Mouse (Mus musculus) hindbrain, embryonic 15.5 days (tissue): ENCODE results near the gene Gabarap. TPM values are rescaled to one million over a fixed set of nuclear protein-coding genes. Genes with fewer than 3 reads are reported as not detected.

ENCODE experiments used
- microRNA counts: library from miRNA; unstranded; fragments of <30 nt; microRNA quantifications from one replicate; lab custom pipeline; 2016
- microRNA-seq: library from miRNA; unstranded; fragments of <30 nt; microRNA quantifications from one replicate; pipeline ENCODE4, GENCODE M21; 2016
- polyA plus RNA-seq: library from polyadenylated mRNA; unstranded; fragments of >200 nt; fragmentation: Nextera tagmentation; extraction: Ambion mirVana; gene quantifications from 2 replicates; pipeline ENCODE4 v1.2.1, GENCODE M21; 2015

The Gabarap gene
- polyA plus RNA-seq, 1 experiment from 2014 or later, result 571 TPM

MicroRNA genes within 50 kb of the gene (microRNA counts, 519-probe panel; counts per million panel counts)
- microRNA mmu-miR-324-3p (lab: Ali Mortazavi, UCI) (not detected), microRNA mmu-miR-324-5p (lab: Ali Mortazavi, UCI) (3,066 counts per million, percentile 60 among the panel's probes with 10 or more counts)

Small RNA genes lying within 50 kb of the gene (microRNA-seq; reads per million reads assigned to microRNA genes)
- gene Gm44349 (not detected), gene Mir324 (3,205 reads per million, percentile 87 among the genes with 10 or more reads in this experiment)

Other genes starting within 250 kb of the Gabarap start
- gene Polr2a, start 232.5 kb upstream of the Gabarap start, polyA plus RNA-seq, result 15.6 and 16.6 TPM in 2 replicates
- 0.51 and 0.66 TPM in 2 replicates for gene Slc35g3, start 229.2 kb upstream of the Gabarap start, polyA plus RNA-seq
- gene Zbtb4, start 225.2 kb upstream of the Gabarap start, polyA plus RNA-seq, result 5.2 and 5.3 TPM in 2 replicates
- gene Chrnb1, start 195.2 kb upstream of the Gabarap start, polyA plus RNA-seq, result 1.2 and 2.2 TPM in 2 replicates
- gene Fgf11, start 189.3 kb upstream of the Gabarap start, polyA plus RNA-seq, result 5.7 and 7.1 TPM in 2 replicates
- gene Tmem102, start 185.5 kb upstream of the Gabarap start, polyA plus RNA-seq, result 1.1 and 2.0 TPM in 2 replicates
- not detected in 2 replicates for gene Gm39566, start 175.8 kb upstream of the Gabarap start, polyA plus RNA-seq
- not detected in 2 replicates for gene Spem2, start 172.7 kb upstream of the Gabarap start, polyA plus RNA-seq
- 0.21 and 0.34 TPM in 2 replicates for gene Spem1, start 169.0 kb upstream of the Gabarap start, polyA plus RNA-seq
- gene Nlgn2, start 153.4 kb upstream of the Gabarap start, polyA plus RNA-seq, result 20.9 and 21.0 TPM in 2 replicates
- 375 and 391 TPM in 2 replicates for gene Tmem256, start 152.6 kb upstream of the Gabarap start, polyA plus RNA-seq
- gene Plscr3, start 144.8 kb upstream of the Gabarap start, polyA plus RNA-seq, result 46.0 and 47.5 TPM in 2 replicates
- gene Tnk1, start 132.4 kb upstream of the Gabarap start, polyA plus RNA-seq, result 0.10 and 0.12 TPM in 2 replicates
- not detected in 2 replicates for gene Tmem95, start 113.1 kb upstream of the Gabarap start, polyA plus RNA-seq
- gene Kctd11, start 109.7 kb upstream of the Gabarap start, polyA plus RNA-seq, result 2.0 and 2.4 TPM in 2 replicates
- 0.52 and 0.58 TPM in 2 replicates for gene Acap1, start 95.6 kb upstream of the Gabarap start, polyA plus RNA-seq
- 8.8 TPM in 2 replicates for gene 2810408A11Rik, start 90.2 kb upstream of the Gabarap start, polyA plus RNA-seq
- 16.6 and 19.9 TPM in 2 replicates for gene Neurl4, start 90.1 kb upstream of the Gabarap start, polyA plus RNA-seq
- 68.4 and 69.9 TPM in 2 replicates for gene Gps2, start 77.3 kb upstream of the Gabarap start, polyA plus RNA-seq
- gene Eif5a, start 69.2 kb upstream of the Gabarap start, polyA plus RNA-seq, result 1,083 and 1,119 TPM in 2 replicates
- 6.7 and 6.8 TPM in 2 replicates for gene Ybx2, start 55.3 kb upstream of the Gabarap start, polyA plus RNA-seq
- 3.4 and 4.1 TPM in 2 replicates for gene Slc2a4, start 43.0 kb upstream of the Gabarap start, polyA plus RNA-seq
- gene Cldn7, start 26.4 kb upstream of the Gabarap start, polyA plus RNA-seq, result 0.34 and 1.0 TPM in 2 replicates
- 23.5 and 27.1 TPM in 2 replicates for gene Ctdnep1, start 10.0 kb upstream of the Gabarap start, polyA plus RNA-seq
- 163 and 174 TPM in 2 replicates for gene Elp5, start 8.6 kb upstream of the Gabarap start, polyA plus RNA-seq
- gene Phf23, start 4.6 kb downstream of the Gabarap start, polyA plus RNA-seq, result 56.1 and 62.2 TPM in 2 replicates
- gene Dvl2, start 9.5 kb downstream of the Gabarap start, polyA plus RNA-seq, result 26.4 and 28.7 TPM in 2 replicates
- 58.0 and 62.2 TPM in 2 replicates for gene Acadvl, start 24.3 kb downstream of the Gabarap start, polyA plus RNA-seq
- gene Dlg4, start 25.8 kb downstream of the Gabarap start, polyA plus RNA-seq, result 23.8 and 24.1 TPM in 2 replicates
- gene Asgr1, start 62.9 kb downstream of the Gabarap start, polyA plus RNA-seq, result 2.8 and 4.7 TPM in 2 replicates
- gene Asgr2, start 101.5 kb downstream of the Gabarap start, polyA plus RNA-seq, result not detected in 2 replicates
- gene Mgl2, start 139.2 kb downstream of the Gabarap start, polyA plus RNA-seq, result 1.4 and 1.6 TPM in 2 replicates
- gene Clec10a, start 165.1 kb downstream of the Gabarap start, polyA plus RNA-seq, result 0.64 and 1.3 TPM in 2 replicates
- 7.6 and 8.1 TPM in 2 replicates for gene Slc16a11, start 221.6 kb downstream of the Gabarap start, polyA plus RNA-seq
- gene Slc16a13, start 229.9 kb downstream of the Gabarap start, polyA plus RNA-seq, result 14.3 and 16.5 TPM in 2 replicates
- gene Bcl6b, start 238.7 kb downstream of the Gabarap start, polyA plus RNA-seq, result 5.5 and 5.6 TPM in 2 replicates
- 168 and 175 TPM in 2 replicates for gene 0610010K14Rik, start 246.8 kb downstream of the Gabarap start, polyA plus RNA-seq
- gene Gm21988, start 248.7 kb downstream of the Gabarap start, polyA plus RNA-seq, result 13.7 TPM in 2 replicates
- gene Rnasek, start 248.7 kb downstream of the Gabarap start, polyA plus RNA-seq, result 394 and 408 TPM in 2 replicates